9 mouse cellular contexts compared by ENCODE assay signal in genomic region chr17:46888511-46889212, GRCm38 (mm10). TPM values are rescaled to one million over a fixed set of nuclear protein-coding genes. Genes with fewer than 3 reads are reported as not detected.
A peak's percentile ranks its signal among the peaks of the same experiment; 100 is the strongest.
DNase-seq lines count a peak whose midpoint lies in the region; ATAC-seq and TF ChIP-seq lines count a peak whose summit lies in the region.
"Had no signal": no experiment of that assay in that cellular context is flagged by ENCODE, and none has a peak within 500 bp of the region (broad histone marks: within the 10 kb centered on the region; RNA-seq: fewer than 3 reads in every experiment).

No protein-coding gene starts in this region.

- no peak for TF ChIP-seq POLR2A in ES-Bruce4 (IDR thresholded peaks at IDR 0.05; ENCODE audit: insufficient read depth, low read length)

- peak; percentile 90 for DNase-seq in 416B (ENCODE audit: low read depth)
- DNase-seq in cerebellum, adult 9-11 months = peak; percentile 71
- DNase-seq in urinary bladder, adult 2 months (ENCODE audit: low spot score) = no peak

- no peaks in the 10 kb centered on the region for H3K9me3 ChIP-seq in ES-Bruce4 (replicated peaks; ENCODE audit: control insufficient read depth, insufficient read depth, low read length, poor library complexity, severe bottlenecking)
- no peaks in the 10 kb centered on the region for H3K9me3 ChIP-seq in heart, embryonic 11.5 days (replicated peaks; ENCODE audit: control insufficient read depth, low read length)
- no peaks in the 10 kb centered on the region for H3K9me3 ChIP-seq in kidney, embryonic 15.5 days (replicated peaks)
- H3K9me3 ChIP-seq in liver, embryonic 16.5 days (replicated peaks; ENCODE audit: control insufficient read depth, low read length) = no peaks in the 10 kb centered on the region
- no peaks in the 10 kb centered on the region for H3K9me3 ChIP-seq in neural tube, embryonic 15.5 days (replicated peaks)

- no peak for TF ChIP-seq EP300 in ES-Bruce4 (IDR thresholded peaks at IDR 0.05; ENCODE audit: insufficient read depth, low read depth, low read length)

- no peaks in the 10 kb centered on the region for H3K27me3 ChIP-seq in ES-Bruce4 (ENCODE audit: control insufficient read depth, insufficient read depth, low read length, poor library complexity, severe bottlenecking)
- H3K27me3 ChIP-seq in heart, embryonic 11.5 days (ENCODE audit: control insufficient read depth, insufficient read depth, low read length) = no peaks in the 10 kb centered on the region
- H3K27me3 ChIP-seq in kidney, embryonic 15.5 days = no peaks in the 10 kb centered on the region
- no peaks in the 10 kb centered on the region for H3K27me3 ChIP-seq in liver, embryonic 16.5 days (ENCODE audit: control insufficient read depth, insufficient read depth, low read depth, low read length)
- H3K27me3 ChIP-seq in neural tube, embryonic 15.5 days (replicated peaks) = no peaks in the 10 kb centered on the region

- no peak for ATAC-seq in heart, embryonic 11.5 days (replicated peaks; ENCODE audit: insufficient number of reproducible peaks, low FRiP score, low TSS enrichment)
- ATAC-seq in kidney, embryonic 15.5 days (replicated peaks; ENCODE audit: low FRiP score) = no peak
- no peak for ATAC-seq in liver, embryonic 16.5 days (ENCODE audit: low read depth)
- ATAC-seq in neural tube, embryonic 15.5 days (ENCODE audit: low FRiP score) = no peak

- peak; percentile 78 for TF ChIP-seq CTCF in ES-Bruce4 (IDR thresholded peaks at IDR 0.05; ENCODE audit: low read depth, low read length)

- WGBS in heart, embryonic 11.5 days (ENCODE audit: insufficient replicate concordance) = 32% methylated on average over 16 of the region's 16 CpGs
- WGBS in kidney, embryonic 15.5 days = 35% methylated on average over 16 of the region's 16 CpGs
- 23% methylated on average over 16 of the region's 16 CpGs for WGBS in liver, embryonic 16.5 days (ENCODE audit: insufficient replicate concordance)
- WGBS in neural tube, embryonic 15.5 days = 32% methylated on average over 16 of the region's 16 CpGs

- peak overlapping the region; percentile 18; the same call in 1 of the 2 replicates for H3K4me3 ChIP-seq in ES-Bruce4 (ENCODE audit: low read depth, low read length)
- H3K4me3 ChIP-seq in heart, embryonic 11.5 days (ENCODE audit: low read depth, low read length) = peak overlapping the region; percentile 57
- H3K4me3 ChIP-seq in kidney, embryonic 15.5 days (replicated peaks) = peak overlapping the region; percentile 83
- H3K4me3 ChIP-seq in liver, embryonic 16.5 days (ENCODE audit: low read depth, low read length) = peak overlapping the region; percentile 81
- H3K4me3 ChIP-seq in neural tube, embryonic 15.5 days (replicated peaks) = peak overlapping the region; percentile 91

- peak overlapping the region; percentile 78; the same call in 1 of the 2 replicates for H3K27ac ChIP-seq in ES-Bruce4 (ENCODE audit: insufficient read depth, low read length)
- H3K27ac ChIP-seq in heart, embryonic 11.5 days (ENCODE audit: low read depth, low read length) = peak overlapping the region; percentile 81
- H3K27ac ChIP-seq in kidney, embryonic 15.5 days = peak overlapping the region; percentile 97
- H3K27ac ChIP-seq in liver, embryonic 16.5 days (ENCODE audit: low read length) = peak overlapping the region; percentile 87
- peak overlapping the region; percentile 99 for H3K27ac ChIP-seq in neural tube, embryonic 15.5 days (replicated peaks)

- no peaks in the 10 kb centered on the region for H3K36me3 ChIP-seq in ES-Bruce4 (ENCODE audit: control insufficient read depth, insufficient read depth, low read length, poor library complexity, severe bottlenecking)
- H3K36me3 ChIP-seq in heart, embryonic 11.5 days (ENCODE audit: control insufficient read depth, insufficient read depth, low read length) = 0 out of 2 replicates have a peak, but pooled peaks cover 2% of the 10 kb centered on the region
- H3K36me3 ChIP-seq in kidney, embryonic 15.5 days = peaks cover 7% of the 10 kb centered on the region; the same call in 1 of the 2 replicates
- no peaks in the 10 kb centered on the region for H3K36me3 ChIP-seq in liver, embryonic 16.5 days (ENCODE audit: control insufficient read depth, insufficient read depth)
- no peaks in the 10 kb centered on the region for H3K36me3 ChIP-seq in neural tube, embryonic 15.5 days

- H3K4me2 ChIP-seq in heart, embryonic 11.5 days = peak overlapping the region; percentile 96
- H3K4me2 ChIP-seq in kidney, embryonic 15.5 days = peak overlapping the region; percentile 93
- H3K4me2 ChIP-seq in liver, embryonic 16.5 days (ENCODE audit: low read depth, low read length) = peak overlapping the region; percentile 99
- H3K4me2 ChIP-seq in neural tube, embryonic 15.5 days = peak overlapping the region; percentile 75

- peak overlapping the region; percentile 84 for H3K9ac ChIP-seq in ES-Bruce4 (ENCODE audit: low read depth, poor library complexity, severe bottlenecking)
- H3K9ac ChIP-seq in heart, embryonic 11.5 days (ENCODE audit: low read depth, low read length) = peak overlapping the region; percentile 77; the same call in 1 of the 2 replicates
- H3K9ac ChIP-seq in kidney, embryonic 15.5 days = peak overlapping the region; percentile 60
- peak overlapping the region; percentile 78 for H3K9ac ChIP-seq in liver, embryonic 16.5 days (ENCODE audit: low read depth, low read length)
- H3K9ac ChIP-seq in neural tube, embryonic 15.5 days (replicated peaks) = peak overlapping the region; percentile 80

- peaks cover 2% of the 10 kb centered on the region for H3K4me1 ChIP-seq in ES-Bruce4 (ENCODE audit: control insufficient read depth, insufficient read depth, low read length)
- H3K4me1 ChIP-seq in heart, embryonic 11.5 days (ENCODE audit: control insufficient read depth, insufficient read depth, low read length) = peaks cover 36% of the 10 kb centered on the region
- H3K4me1 ChIP-seq in kidney, embryonic 15.5 days = peaks cover 46% of the 10 kb centered on the region
- H3K4me1 ChIP-seq in liver, embryonic 16.5 days (ENCODE audit: control insufficient read depth, low read depth, low read length) = peaks cover 55% of the 10 kb centered on the region
- H3K4me1 ChIP-seq in neural tube, embryonic 15.5 days = peaks cover 42% of the 10 kb centered on the region

RNA-seq across cellular contexts. Expression of gene Tbcc, which starts 1.8 kb away (rescaled TPM):
- polyA plus RNA-seq in ES-Bruce4 (2011; ENCODE audit: insufficient read depth, insufficient read length, low read depth, missing spikeins) = 10.6 and 10.8 TPM in 2 replicates
- 53.4 and 54.1 TPM in 2 replicates for polyA plus RNA-seq in heart, embryonic 11.5 days (2014; fragmentation: Nextera tagmentation; extraction: Ambion mirVana)
- polyA plus RNA-seq in kidney, embryonic 15.5 days (2015; fragmentation: Nextera tagmentation; extraction: Ambion mirVana) = 59.3 and 59.7 TPM in 2 replicates
- 15.5 and 16.3 TPM in 2 replicates for polyA plus RNA-seq in liver, embryonic 16.5 days (2015; fragmentation: Nextera tagmentation; extraction: Ambion mirVana)
- 55.9 and 62.5 TPM in 2 replicates for polyA plus RNA-seq in neural tube, embryonic 15.5 days (2015; fragmentation: Nextera tagmentation; extraction: Ambion mirVana)
- 20.3 and 21.5 TPM in 2 replicates for polyA plus RNA-seq in urinary bladder, adult 2 months (2012; rRNA removed)

RNA-seq across cellular contexts. Expression of gene Prph2, which starts 21.6 kb away (rescaled TPM):
- not detected in 2 replicates for polyA plus RNA-seq in ES-Bruce4 (2011; ENCODE audit: insufficient read depth, insufficient read length, low read depth, missing spikeins)
- polyA plus RNA-seq in heart, embryonic 11.5 days (2014; fragmentation: Nextera tagmentation; extraction: Ambion mirVana) = not detected in 2 replicates
- polyA plus RNA-seq in kidney, embryonic 15.5 days (2015; fragmentation: Nextera tagmentation; extraction: Ambion mirVana) = 0.08 TPM in 1 of 2 replicates, not detected in the other
- not detected in 2 replicates for polyA plus RNA-seq in liver, embryonic 16.5 days (2015; fragmentation: Nextera tagmentation; extraction: Ambion mirVana)
- not detected in 2 replicates for polyA plus RNA-seq in neural tube, embryonic 15.5 days (2015; fragmentation: Nextera tagmentation; extraction: Ambion mirVana)
- not detected in 2 replicates for polyA plus RNA-seq in urinary bladder, adult 2 months (2012; rRNA removed)
- polyA plus RNA-seq: large intestine, adult 2 months had no signal

RNA-seq across cellular contexts. Expression of gene Bicral, which starts 30.4 kb away (rescaled TPM):
- polyA plus RNA-seq in ES-Bruce4 (2011; ENCODE audit: insufficient read depth, insufficient read length, low read depth, missing spikeins) = 24.2 and 26.7 TPM in 2 replicates
- polyA plus RNA-seq in heart, embryonic 11.5 days (2014; fragmentation: Nextera tagmentation; extraction: Ambion mirVana) = 4.1 and 4.9 TPM in 2 replicates
- 4.2 and 4.9 TPM in 2 replicates for polyA plus RNA-seq in kidney, embryonic 15.5 days (2015; fragmentation: Nextera tagmentation; extraction: Ambion mirVana)
- polyA plus RNA-seq in liver, embryonic 16.5 days (2015; fragmentation: Nextera tagmentation; extraction: Ambion mirVana) = 2.4 and 2.5 TPM in 2 replicates
- polyA plus RNA-seq in neural tube, embryonic 15.5 days (2015; fragmentation: Nextera tagmentation; extraction: Ambion mirVana) = 6.6 and 8.3 TPM in 2 replicates
- 9.1 and 15.2 TPM in 2 replicates for polyA plus RNA-seq in urinary bladder, adult 2 months (2012; rRNA removed)

Comparison
In these comparisons a context has a peak if more than half of its experiments do, and no peak if none do; other contexts are left out.
1. H3K4me3 ChIP-seq: peak in every context shown above with its lines; median percentile 91 in neural tube, embryonic 15.5 days; 83 in kidney, embryonic 15.5 days; 81 in liver, embryonic 16.5 days; 57 in heart, embryonic 11.5 days; 18 in ES-Bruce4.